Mouse (Mus musculus): ENCODE data around the gene Akr1c19.

DNA sequence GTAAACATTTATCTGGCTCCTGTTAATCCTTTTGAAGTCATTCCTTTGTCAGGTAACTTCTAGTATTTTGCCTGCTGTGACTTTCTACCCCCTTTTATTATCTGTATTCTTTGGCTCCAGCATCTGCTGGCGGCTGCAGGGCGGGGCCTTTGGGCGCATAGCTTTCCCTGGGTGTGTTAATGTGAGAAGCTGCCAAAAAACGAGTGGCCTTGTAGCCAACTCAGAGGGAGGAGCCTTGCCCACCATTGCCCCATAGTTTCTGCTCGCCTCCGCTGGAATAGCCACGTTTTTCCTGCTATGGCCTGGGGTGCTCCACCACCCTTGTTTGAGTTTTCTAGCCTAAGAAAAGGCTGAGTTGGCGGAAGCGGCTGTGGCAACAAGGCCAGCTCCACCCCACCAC, 45.4 kb upstream of the Akr1c19 start:
- TF ChIP-seq GATA1 (IDR thresholded peaks at IDR 0.05; ENCODE audit: borderline replicate concordance, low read length) (no peak), FLI1 (IDR thresholded peaks at IDR 0.05; ENCODE audit: low read length) (no peak)

All from megakaryocyte, embryonic 14.5 days (primary cell).